Mouse (Mus musculus): Measurements from ENCODE around the gene Tcerg1l. TPM values are rescaled to one million over a fixed set of nuclear protein-coding genes. Genes with fewer than 3 reads are reported as not detected.

Tcerg1l gene
- polyA plus RNA-seq, 1 experiment from 2014 or later, result 34.6 TPM

GRCm38 (mm10) chr7:138396863-138397484, 556 bp downstream of the Tcerg1l start:
- peak; percentile 35 for ATAC-seq (ENCODE audit: low FRiP score, low read depth)
- Histone ChIP-seq H3K27me3 (no peaks in the 10 kb centered on the region), H3K4me1 (replicated peaks) (peaks cover 30% of the 10 kb centered on the region), H3K36me3 (no peaks in the 10 kb centered on the region), H3K9me3 (no peaks in the 10 kb centered on the region), H3K27ac (replicated peaks) (peak overlapping the region; percentile 83), H3K4me3 (peak overlapping the region; percentile 78), H3K9ac (peak overlapping the region; percentile 82), H3K4me2 (peak overlapping the region; percentile 99)
- under 1% methylated on average over 40 of the region's 41 CpGs for WGBS

DNA sequence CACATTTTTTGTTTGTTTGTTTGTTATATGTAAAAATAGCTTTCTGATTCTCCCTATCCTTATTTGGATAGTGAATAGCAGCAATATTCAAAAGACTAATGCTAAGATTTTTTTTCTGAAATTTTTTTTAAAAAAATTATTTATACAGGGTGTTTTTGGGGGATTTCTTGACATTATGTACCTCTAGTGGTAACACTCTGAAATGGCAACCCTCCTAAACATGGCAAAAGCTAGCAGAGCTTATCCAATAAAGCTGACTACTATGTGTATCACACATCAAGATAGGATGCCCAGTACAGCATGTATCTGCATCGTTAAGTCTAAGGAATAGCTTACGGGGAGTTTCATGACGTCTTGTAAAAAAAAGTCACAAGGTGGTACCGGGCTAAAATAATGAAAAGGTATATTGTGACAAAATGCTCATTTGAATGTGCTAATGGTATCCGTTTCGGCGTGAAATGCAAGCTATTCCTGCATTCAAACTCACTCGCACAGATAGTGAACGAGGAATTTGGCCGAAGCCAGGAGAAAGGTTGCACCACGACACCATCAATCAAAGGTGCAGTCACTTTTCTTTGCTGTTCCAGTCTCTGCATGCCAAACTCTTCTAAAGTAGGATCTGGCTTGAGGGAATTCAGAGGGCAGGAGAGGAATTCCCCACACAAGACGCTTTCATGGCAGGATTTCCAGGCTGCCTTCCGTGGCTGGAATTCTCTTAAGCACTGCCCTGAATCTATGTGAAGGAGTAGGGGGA, 1.2 kb downstream of the Tcerg1l start:
- WGBS, result 20% methylated on average over 13 of the region's 13 CpGs
- H3K9ac ChIP-seq, result peak overlapping the region; percentile 82
- H3K36me3 ChIP-seq, result no peaks in the 10 kb centered on the region
- H3K27ac ChIP-seq (replicated peaks), result peak overlapping the region; percentile 83
- H3K4me3 ChIP-seq, result peak overlapping the region; percentile 78
- peaks cover 30% of the 10 kb centered on the region for H3K4me1 ChIP-seq (replicated peaks)
- H3K9me3 ChIP-seq, result no peaks in the 10 kb centered on the region
- peak overlapping the region; percentile 99 for H3K4me2 ChIP-seq
- H3K27me3 ChIP-seq, result no peaks in the 10 kb centered on the region
- no peak for ATAC-seq (ENCODE audit: low FRiP score, low read depth)

GRCm38 (mm10) chr7:138389941-138390340, 7.6 kb downstream of the Tcerg1l start:
- Histone ChIP-seq H3K27me3 (no peaks in the 10 kb centered on the region), H3K4me2 (no peak overlapping the region), H3K9me3 (no peaks in the 10 kb centered on the region), H3K9ac (no peak overlapping the region), H3K36me3 (no peaks in the 10 kb centered on the region), H3K4me3 (no peak overlapping the region), H3K4me1 (replicated peaks) (peaks cover 8% of the 10 kb centered on the region), H3K27ac (replicated peaks) (no peak overlapping the region)
- ATAC-seq (ENCODE audit: low FRiP score, low read depth), result no peak
- 92% methylated on average over 6 of the region's 6 CpGs for WGBS

GRCm38 (mm10) chr7:138389071-138389470, 8.5 kb downstream of the Tcerg1l start:
- Histone ChIP-seq H3K27me3 (no peaks in the 10 kb centered on the region), H3K4me2 (no peak overlapping the region), H3K27ac (replicated peaks) (no peak overlapping the region), H3K9ac (no peak overlapping the region), H3K36me3 (no peaks in the 10 kb centered on the region), H3K4me1 (replicated peaks) (peaks cover 7% of the 10 kb centered on the region), H3K9me3 (no peaks in the 10 kb centered on the region), H3K4me3 (no peak overlapping the region)
- 78% methylated on average over 3 of the region's 3 CpGs for WGBS
- no peak for ATAC-seq (ENCODE audit: low FRiP score, low read depth)

DNA sequence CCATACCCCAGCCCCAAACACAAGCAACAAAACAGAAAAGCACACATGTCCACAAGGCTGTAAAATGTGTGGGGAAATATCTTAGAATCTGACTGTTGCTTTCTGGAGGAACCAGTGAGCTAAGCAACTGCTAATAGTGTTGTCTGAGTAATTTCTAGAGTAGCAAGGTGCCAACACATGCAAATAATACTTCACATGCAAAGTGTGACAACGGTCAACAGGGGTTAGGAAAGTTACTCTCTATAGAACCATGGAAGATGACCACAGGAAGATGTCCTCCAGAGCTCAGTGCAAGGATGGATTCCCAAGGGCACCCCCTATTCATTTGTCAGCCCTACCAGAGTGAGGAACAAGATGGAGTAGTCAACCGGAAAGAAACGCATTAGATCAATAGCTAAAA, 18.3 kb downstream of the Tcerg1l start:
- Histone ChIP-seq H3K4me1 (replicated peaks) (no peaks in the 10 kb centered on the region), H3K9me3 (no peaks in the 10 kb centered on the region), H3K27me3 (no peaks in the 10 kb centered on the region), H3K9ac (no peak overlapping the region), H3K27ac (replicated peaks) (no peak overlapping the region), H3K4me3 (no peak overlapping the region), H3K36me3 (no peaks in the 10 kb centered on the region), H3K4me2 (no peak overlapping the region)
- WGBS, result 37% methylated on average over 3 of the region's 3 CpGs
- ATAC-seq (ENCODE audit: low FRiP score, low read depth), result no peak

DNA sequence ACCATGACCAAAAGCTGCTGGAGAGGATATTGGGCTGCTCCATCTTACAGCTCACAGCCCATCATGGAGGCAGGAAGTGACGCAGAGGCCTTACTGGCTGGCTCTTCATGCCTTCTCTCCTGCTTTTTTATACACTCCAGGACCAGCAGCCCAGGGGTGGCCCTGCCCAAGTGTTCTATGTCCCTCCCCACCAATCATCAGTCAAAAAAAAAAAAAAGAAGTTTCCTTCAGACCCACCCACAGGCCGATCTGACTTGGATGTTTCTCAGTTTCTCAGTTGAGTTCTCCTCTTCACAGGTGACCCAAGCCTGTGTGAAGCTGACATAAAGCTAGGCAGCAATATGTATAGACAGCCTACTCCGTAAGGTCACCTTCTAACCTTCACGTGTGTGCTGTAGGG, 19.0 kb downstream of the Tcerg1l start:
- no peak for ATAC-seq (ENCODE audit: low FRiP score, low read depth)
- Histone ChIP-seq H3K9ac (no peak overlapping the region), H3K36me3 (no peaks in the 10 kb centered on the region), H3K9me3 (no peaks in the 10 kb centered on the region), H3K4me2 (no peak overlapping the region), H3K27ac (replicated peaks) (no peak overlapping the region), H3K4me1 (replicated peaks) (no peaks in the 10 kb centered on the region), H3K27me3 (no peaks in the 10 kb centered on the region), H3K4me3 (no peak overlapping the region)
- WGBS, result 91% methylated on average over 4 of the region's 4 CpGs

DNA sequence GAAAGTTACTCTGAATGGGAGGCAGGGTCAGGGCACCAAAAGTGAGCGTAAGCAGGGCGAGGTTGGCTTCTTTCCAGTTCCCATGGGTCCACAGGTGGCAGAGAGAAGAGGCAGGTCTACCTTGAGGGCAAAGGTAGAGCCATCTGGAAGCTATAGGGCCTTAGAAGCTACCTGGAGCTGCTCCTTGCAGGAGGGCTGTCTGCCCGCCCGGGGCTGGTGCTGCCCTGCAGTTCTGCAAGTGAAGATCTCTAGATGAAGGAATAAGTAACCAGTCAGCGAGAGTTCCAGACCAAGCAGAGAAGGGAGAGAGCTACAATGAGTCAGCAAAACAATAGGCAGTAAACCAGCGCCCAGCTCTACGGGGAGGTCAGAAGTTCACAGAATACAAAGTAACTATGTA, 22.0 kb downstream of the Tcerg1l start:
- Histone ChIP-seq H3K27me3 (no peaks in the 10 kb centered on the region), H3K4me1 (replicated peaks) (no peaks in the 10 kb centered on the region), H3K4me2 (no peak overlapping the region), H3K36me3 (no peaks in the 10 kb centered on the region), H3K27ac (replicated peaks) (no peak overlapping the region), H3K9me3 (no peaks in the 10 kb centered on the region), H3K9ac (no peak overlapping the region), H3K4me3 (no peak overlapping the region)
- ATAC-seq (ENCODE audit: low FRiP score, low read depth), result no peak
- 46% methylated on average over 7 of the region's 7 CpGs for WGBS

GRCm38 (mm10) chr7:138374376-138374775, 23.2 kb downstream of the Tcerg1l start:
- Histone ChIP-seq H3K4me2 (no peak overlapping the region), H3K4me3 (no peak overlapping the region), H3K36me3 (no peaks in the 10 kb centered on the region), H3K9ac (no peak overlapping the region), H3K27me3 (no peaks in the 10 kb centered on the region), H3K9me3 (no peaks in the 10 kb centered on the region), H3K4me1 (replicated peaks) (no peaks in the 10 kb centered on the region), H3K27ac (replicated peaks) (no peak overlapping the region)
- 68% methylated on average over 7 of the region's 7 CpGs for WGBS
- no peak for ATAC-seq (ENCODE audit: low FRiP score, low read depth)

DNA sequence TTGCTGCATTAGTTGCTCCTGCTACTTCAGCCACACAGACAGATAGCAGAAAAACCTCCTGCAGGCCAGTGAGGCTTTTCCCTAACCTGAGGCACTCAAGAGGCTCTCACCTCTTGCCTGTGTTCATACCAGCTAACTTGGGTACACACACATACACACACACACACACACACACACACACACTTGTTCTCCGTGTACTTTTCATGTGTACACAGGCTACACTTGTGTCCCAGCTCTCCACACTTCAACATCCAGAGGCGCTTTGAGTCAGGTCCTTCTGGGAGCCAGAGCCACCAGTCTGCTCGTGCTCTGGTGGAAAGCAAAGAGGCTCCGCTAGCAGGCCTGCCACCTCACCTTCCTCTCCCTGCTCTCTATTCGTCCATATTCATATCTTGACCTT, 24.0 kb downstream of the Tcerg1l start:
- no peaks in the 10 kb centered on the region for H3K4me1 ChIP-seq (replicated peaks)
- H3K9ac ChIP-seq, result no peak overlapping the region
- H3K4me2 ChIP-seq, result no peak overlapping the region
- ATAC-seq (ENCODE audit: low FRiP score, low read depth), result no peak
- no peaks in the 10 kb centered on the region for H3K36me3 ChIP-seq
- 82% methylated on average over 5 of the region's 5 CpGs for WGBS
- H3K27me3 ChIP-seq, result no peaks in the 10 kb centered on the region
- no peak overlapping the region for H3K4me3 ChIP-seq
- H3K9me3 ChIP-seq, result no peaks in the 10 kb centered on the region
- H3K27ac ChIP-seq (replicated peaks), result no peak overlapping the region

GRCm38 (mm10) chr7:138367570-138367969, 30.0 kb downstream of the Tcerg1l start:
- Histone ChIP-seq H3K4me2 (no peak overlapping the region), H3K9ac (no peak overlapping the region), H3K4me3 (no peak overlapping the region), H3K9me3 (no peaks in the 10 kb centered on the region), H3K27me3 (no peaks in the 10 kb centered on the region), H3K4me1 (replicated peaks) (no peaks in the 10 kb centered on the region), H3K36me3 (no peaks in the 10 kb centered on the region), H3K27ac (replicated peaks) (no peak overlapping the region)
- WGBS, result 79% methylated on average over 7 of the region's 7 CpGs
- ATAC-seq (ENCODE audit: low FRiP score, low read depth), result no peak

- Histone ChIP-seq H3K4me1 (replicated peaks) (no peaks in the 10 kb centered on the region), H3K4me2 (no peak overlapping the region), H3K27me3 (no peaks in the 10 kb centered on the region), H3K27ac (replicated peaks) (no peak overlapping the region), H3K36me3 (no peaks in the 10 kb centered on the region), H3K4me3 (no peak overlapping the region), H3K9me3 (no peaks in the 10 kb centered on the region), H3K9ac (no peak overlapping the region)
- ATAC-seq (ENCODE audit: low FRiP score, low read depth), result no peak
- WGBS, result 54% methylated on average over 8 of the region's 8 CpGs
Measured at GRCm38 (mm10) chr7:138365519-138365918, 32.0 kb downstream of the Tcerg1l start.

DNA sequence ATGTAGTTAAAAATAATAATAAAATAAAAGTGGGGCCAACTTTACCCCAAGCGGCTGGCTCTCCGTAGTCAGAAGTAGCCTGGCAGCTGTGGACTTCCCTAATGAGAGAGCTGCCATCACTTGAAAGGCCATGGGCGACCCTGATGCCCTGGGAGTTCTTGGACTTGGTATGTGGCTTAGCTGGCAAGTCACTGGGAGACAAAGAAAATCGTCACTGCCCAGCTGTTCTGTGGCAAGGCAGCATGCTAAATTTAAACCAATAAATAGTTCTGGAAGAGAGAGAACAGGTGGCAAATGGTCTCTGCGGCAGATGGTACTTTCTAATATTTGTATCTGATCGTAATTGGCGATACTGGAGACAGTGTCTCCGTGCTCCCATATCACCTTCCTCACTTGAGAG, 40.1 kb downstream of the Tcerg1l start:
- 70% methylated on average over 8 of the region's 8 CpGs for WGBS

More for the DNA sequence above, 40.1 kb downstream of the Tcerg1l start:
- H3K27ac ChIP-seq (replicated peaks), result no peak overlapping the region
- no peaks in the 10 kb centered on the region for H3K9me3 ChIP-seq
- H3K27me3 ChIP-seq, result no peaks in the 10 kb centered on the region
- H3K9ac ChIP-seq, result no peak overlapping the region
- no peak overlapping the region for H3K4me2 ChIP-seq
- no peaks in the 10 kb centered on the region for H3K36me3 ChIP-seq
- H3K4me3 ChIP-seq, result no peak overlapping the region
- ATAC-seq (ENCODE audit: low FRiP score, low read depth), result no peak
- H3K4me1 ChIP-seq (replicated peaks), result 0 out of 2 replicates have a peak, but pooled peaks cover 3% of the 10 kb centered on the region
